Mouse (Mus musculus) neural tube, embryonic 12.5 days (tissue): Measurements from ENCODE around the gene Adsl. TPM values are rescaled to one million over a fixed set of nuclear protein-coding genes. Genes with fewer than 3 reads are reported as not detected.
"Not testable (repeated sequence)": the region's sequence is repeated elsewhere in the genome, so short reads cannot be mapped to it uniquely, and the experiment has no call there.

Source experiments
- ATAC-seq: fragments of 200-750 bp; cut with Nextera tagmentation; 2 replicates; pipeline ENCODE4 v1.8.0; 2017; ENCODE audit warnings: low read depth, mild to moderate bottlenecking, moderate TSS enrichment, moderate library complexity; ENCODE audit not compliant: low FRiP score
- H3K27ac ChIP-seq: fragments of 300-500 bp; sonication (generic); 2 replicates; pipeline ENCODE4 v1.5.1; 2016
- H3K27me3 ChIP-seq: fragments of 300-500 bp; sonication (generic); replicated peaks from 2 replicates; pipeline ENCODE4 v1.6.1; 2016; ENCODE audit warnings: mild to moderate bottlenecking
- H3K36me3 ChIP-seq: fragments of 300-500 bp; sonication (generic); 2 replicates; pipeline ENCODE4 v1.6.1; 2016; ENCODE audit warnings: mild to moderate bottlenecking
- H3K4me1 ChIP-seq: fragments of 300-500 bp; sonication (generic); 2 replicates; pipeline ENCODE4 v1.6.1; 2016
- H3K4me2 ChIP-seq: fragments of 300-500 bp; sonication (generic); replicated peaks from 2 replicates; pipeline ENCODE4 v1.6.1; 2016; ENCODE audit warnings: mild to moderate bottlenecking
- H3K4me3 ChIP-seq: fragments of 300-500 bp; sonication (generic); 2 replicates; pipeline ENCODE4 v1.5.1; 2016
- H3K9ac ChIP-seq: fragments of 300-500 bp; sonication (generic); 2 replicates; pipeline ENCODE4 v1.6.1; 2016; ENCODE audit warnings: mild to moderate bottlenecking
- H3K9me3 ChIP-seq: fragments of 300-500 bp; sonication (generic); 2 replicates; pipeline ENCODE4 v1.6.1; 2016; ENCODE audit warnings: mild to moderate bottlenecking
- WGBS: fragments of 180-500 bp; shearing (Covaris S2); methylation state at CpG from one replicate; pipeline ENCODE4 v1.1.7; 2016; 5-methylcytosine and 5-hydroxymethylcytosine counted together
- polyA plus RNA-seq: library from polyadenylated mRNA; unstranded; fragments of >200 nt; fragmentation: Nextera tagmentation; extraction: Ambion mirVana; gene quantifications from 2 replicates; pipeline ENCODE4 v1.2.1, GENCODE M21; 2016

Adsl gene
- polyA plus RNA-seq = 115 and 120 TPM in 2 replicates

DNA sequence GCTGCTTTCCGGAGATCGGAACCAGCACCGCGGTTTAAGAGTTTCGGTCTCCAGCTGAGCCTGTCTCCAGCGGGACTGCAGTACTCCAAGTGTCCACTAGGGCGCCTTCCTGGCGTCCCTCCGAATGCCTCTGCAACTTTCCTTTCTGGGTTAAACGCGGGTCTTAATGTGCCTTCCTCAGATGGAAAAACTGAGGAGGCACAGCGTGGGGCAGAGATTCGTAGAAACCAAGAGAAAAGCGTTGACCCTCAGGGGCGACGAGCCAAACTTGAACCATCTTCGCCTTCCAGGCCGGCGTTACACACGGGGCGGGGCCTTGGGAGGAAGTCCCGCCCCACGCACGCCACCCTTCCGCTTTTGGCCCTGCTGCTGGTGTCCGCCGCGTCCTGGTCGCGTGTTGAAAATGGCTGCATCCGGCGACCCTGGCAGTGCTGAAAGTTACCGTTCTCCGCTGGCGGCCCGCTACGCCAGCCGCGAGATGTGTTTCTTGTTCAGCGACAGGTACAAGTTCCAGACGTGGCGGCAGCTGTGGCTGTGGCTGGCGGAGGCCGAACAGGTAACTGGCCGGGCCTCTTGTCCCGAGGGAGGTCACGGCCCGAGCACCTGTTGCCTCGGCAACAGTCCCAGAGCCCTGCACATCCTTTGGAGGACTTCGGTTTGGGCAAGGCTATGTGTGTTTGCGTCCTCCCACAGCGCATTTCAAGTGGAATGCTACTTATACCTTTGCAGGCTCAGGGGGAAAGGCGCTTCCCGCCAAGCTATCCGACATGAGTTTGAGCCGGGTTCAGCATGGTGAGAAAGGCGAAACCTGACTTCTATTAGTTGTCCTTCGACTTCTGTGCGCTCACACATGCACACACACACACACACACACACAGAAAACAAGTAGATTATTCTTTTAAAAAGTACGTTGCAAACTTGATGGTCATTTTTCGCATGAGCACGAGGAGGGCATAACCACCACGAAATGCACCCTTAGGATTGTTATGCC lies at the start of gene Adsl:
Gene Adsl (plus strand): TSS at position 346 of the 991 bp plus-strand sequence.
- Histone ChIP-seq H3K9me3 (no peaks in the 10 kb centered on the region), H3K9ac (peak within 1 kb of the TSS; percentile 75), H3K36me3 (peaks cover 17% of the 10 kb centered on the region), H3K4me1 (peaks cover 11% of the 10 kb centered on the region), H3K4me3 (peak within 1 kb of the TSS; percentile 86), H3K4me2 (peak within 1 kb of the TSS; percentile 75), H3K27ac (no peak within 1 kb of the TSS), H3K27me3 (no peaks in the 10 kb centered on the region)
- ATAC-seq = peak; percentile 93
- under 1% methylated on average over 63 of the region's 63 CpGs for WGBS

DNA sequence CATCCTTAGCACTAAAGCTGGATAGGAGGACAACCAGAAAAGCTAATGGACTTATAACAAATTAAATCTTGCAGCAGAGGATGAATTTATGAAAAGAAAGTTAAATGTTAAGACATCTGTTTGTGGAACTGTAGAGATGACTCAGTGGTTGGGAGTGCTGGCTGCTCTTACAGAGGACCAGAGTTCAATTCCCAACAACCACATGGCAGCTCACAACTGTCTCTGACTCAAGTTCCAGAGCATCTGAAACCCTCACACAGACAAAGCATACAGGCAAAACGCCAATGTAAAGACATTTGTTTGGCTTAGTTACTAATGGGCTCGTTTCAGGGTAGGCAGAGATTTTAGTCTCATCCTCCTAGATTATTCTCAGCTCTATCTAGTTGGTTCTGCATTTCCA lies 48.5 kb upstream of the Adsl start:
- WGBS = 88% methylated on average over 2 of the region's 2 CpGs
- ATAC-seq = no peak
- Histone ChIP-seq H3K27me3 (no peaks in the 10 kb centered on the region), H3K9ac (no peak overlapping the region), H3K36me3 (peaks cover 91% of the 10 kb centered on the region), H3K9me3 (no peaks in the 10 kb centered on the region), H3K4me3 (no peak overlapping the region), H3K27ac (no peak overlapping the region), H3K4me2 (no peak overlapping the region), H3K4me1 (no peaks in the 10 kb centered on the region)

DNA sequence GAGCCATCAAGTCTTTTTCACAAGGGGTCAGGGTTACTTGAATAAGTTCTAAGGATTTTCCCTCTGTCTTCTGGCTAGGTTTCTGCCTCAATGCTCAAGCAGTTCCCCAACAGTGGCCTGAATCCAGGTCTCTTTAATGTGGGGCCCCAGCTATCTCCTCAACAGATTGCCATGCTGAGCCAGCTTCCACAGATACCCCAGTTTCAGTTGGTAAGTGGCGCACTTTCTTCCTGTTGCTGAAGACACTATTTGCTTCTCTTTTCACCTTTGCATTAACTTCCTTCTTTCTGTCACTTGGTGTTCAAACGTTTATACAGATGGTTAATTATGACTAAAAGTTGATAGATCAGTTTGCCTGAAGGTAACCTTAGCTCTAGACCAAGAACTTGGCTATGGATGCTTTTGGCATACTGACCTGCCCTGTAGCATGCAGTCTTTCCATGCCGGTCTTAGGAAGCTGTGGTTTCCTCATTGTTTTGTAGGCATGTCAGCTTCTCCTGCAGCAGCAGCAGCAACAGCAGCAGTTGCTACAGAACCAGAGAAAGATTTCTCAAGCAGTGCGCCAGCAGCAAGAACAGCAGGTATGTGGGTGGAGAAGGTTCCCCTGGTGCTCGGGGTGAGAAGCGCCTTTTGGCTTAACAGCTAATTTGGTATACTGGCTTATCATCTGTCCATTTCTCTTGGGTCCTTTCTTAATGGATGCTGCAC lies 46.3 kb upstream of the Adsl start:
- no peak overlapping the region for H3K9ac ChIP-seq
- no peak for ATAC-seq
- peaks cover 91% of the 10 kb centered on the region for H3K36me3 ChIP-seq
- no peak overlapping the region for H3K4me2 ChIP-seq
- H3K27ac ChIP-seq = no peak overlapping the region
- no peak overlapping the region for H3K4me3 ChIP-seq
- WGBS = 96% methylated on average over 6 of the region's 6 CpGs
- H3K4me1 ChIP-seq = no peaks in the 10 kb centered on the region
- no peaks in the 10 kb centered on the region for H3K27me3 ChIP-seq
- no peaks in the 10 kb centered on the region for H3K9me3 ChIP-seq

DNA sequence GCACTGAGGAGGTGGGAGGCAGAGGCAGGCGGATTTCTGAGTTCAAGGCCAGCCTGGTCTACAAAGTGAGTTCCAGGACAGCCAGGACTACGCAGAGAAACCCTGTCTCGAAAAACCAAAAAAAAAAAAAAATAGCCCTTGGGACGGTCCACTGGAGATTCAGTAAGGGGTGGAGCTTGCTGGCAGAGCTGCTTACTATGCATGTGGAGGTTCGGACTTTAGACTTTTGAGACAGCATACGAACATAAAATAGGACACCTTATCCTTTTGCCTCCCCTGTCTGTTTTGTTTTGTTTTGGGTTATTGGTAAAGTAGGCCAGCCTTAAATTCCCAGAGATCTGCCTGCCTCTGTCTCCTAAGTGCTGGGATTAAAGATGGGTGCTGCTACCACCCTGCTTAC lies 43.5 kb upstream of the Adsl start:
- H3K4me3 ChIP-seq, H3K4me2 ChIP-seq, H3K27ac ChIP-seq, H3K4me1 ChIP-seq, H3K9ac ChIP-seq, H3K27me3 ChIP-seq, H3K9me3 ChIP-seq, ATAC-seq: not testable (repeated sequence)
- peaks cover 77% of the 10 kb centered on the region for H3K36me3 ChIP-seq
- 96% methylated on average over 6 of the region's 6 CpGs for WGBS

DNA sequence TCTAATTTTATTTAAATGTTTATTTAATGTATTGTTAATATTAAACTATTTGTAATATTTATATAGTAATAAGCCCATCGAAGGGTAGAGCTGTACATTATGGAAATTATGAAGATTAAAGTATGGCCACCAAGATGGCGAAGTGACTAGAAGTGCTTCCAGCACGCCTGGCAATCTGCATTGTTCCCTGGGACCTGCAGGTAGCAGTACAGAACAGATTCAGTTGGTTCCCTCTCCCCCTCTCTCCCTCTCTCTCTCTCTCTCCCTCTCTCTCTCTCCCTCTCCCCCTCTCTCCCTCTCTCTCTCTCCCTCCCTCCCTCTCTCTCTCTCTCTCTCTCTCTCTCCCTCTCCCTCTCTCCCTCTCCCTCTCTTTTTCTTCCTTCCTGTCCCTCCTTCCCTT lies 38.1 kb upstream of the Adsl start:
- Histone ChIP-seq H3K4me2 (no peak overlapping the region), H3K4me3 (no peak overlapping the region), H3K27ac (no peak overlapping the region), H3K9ac (no peak overlapping the region), H3K9me3 (no peaks in the 10 kb centered on the region), H3K4me1 (no peaks in the 10 kb centered on the region), H3K27me3 (no peaks in the 10 kb centered on the region), H3K36me3 (peaks cover 71% of the 10 kb centered on the region)
- 94% methylated on average over 3 of the region's 3 CpGs for WGBS
- no peak for ATAC-seq

DNA sequence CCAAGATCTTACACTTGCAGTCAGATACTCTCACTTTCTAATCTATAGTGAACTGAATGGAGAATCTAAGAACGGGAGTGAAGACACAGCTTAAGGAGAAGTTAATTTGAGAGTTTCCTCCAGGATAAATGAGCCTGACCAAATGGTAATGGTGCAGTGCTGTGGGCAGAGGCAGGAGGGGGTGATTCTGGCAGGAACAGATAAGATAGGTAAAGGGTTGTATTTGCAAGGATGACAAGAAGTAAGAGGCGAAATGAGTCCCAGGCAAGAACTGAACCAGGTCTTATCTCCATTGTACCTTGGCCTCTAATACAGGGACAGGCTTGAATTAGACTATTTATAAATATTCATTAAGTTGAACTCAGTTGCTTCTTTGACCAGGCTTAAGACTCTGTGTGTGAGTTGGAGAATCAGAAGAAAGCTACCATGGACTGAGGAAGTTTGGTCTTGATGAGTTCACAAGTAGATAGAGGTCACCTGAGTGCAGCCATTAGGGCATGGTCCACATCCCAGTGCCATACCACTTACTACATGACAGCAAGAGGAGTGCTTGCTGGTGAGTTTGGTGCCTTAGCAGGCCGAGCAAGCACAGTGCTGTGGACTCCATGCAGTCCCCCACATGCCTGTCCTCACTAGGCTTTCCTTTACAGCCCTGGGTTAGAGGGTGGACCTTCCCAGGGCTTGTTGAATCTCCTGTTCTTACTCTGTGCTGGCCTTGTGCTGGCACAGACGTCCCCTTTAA lies 37.3 kb upstream of the Adsl start:
- no peak for ATAC-seq
- H3K9me3 ChIP-seq = no peaks in the 10 kb centered on the region
- no peak overlapping the region for H3K4me2 ChIP-seq
- no peak overlapping the region for H3K4me3 ChIP-seq
- no peak overlapping the region for H3K9ac ChIP-seq
- no peaks in the 10 kb centered on the region for H3K27me3 ChIP-seq
- no peak overlapping the region for H3K27ac ChIP-seq
- no peaks in the 10 kb centered on the region for H3K4me1 ChIP-seq
- WGBS = 92% methylated on average over 4 of the region's 4 CpGs
- H3K36me3 ChIP-seq = peaks cover 67% of the 10 kb centered on the region

DNA sequence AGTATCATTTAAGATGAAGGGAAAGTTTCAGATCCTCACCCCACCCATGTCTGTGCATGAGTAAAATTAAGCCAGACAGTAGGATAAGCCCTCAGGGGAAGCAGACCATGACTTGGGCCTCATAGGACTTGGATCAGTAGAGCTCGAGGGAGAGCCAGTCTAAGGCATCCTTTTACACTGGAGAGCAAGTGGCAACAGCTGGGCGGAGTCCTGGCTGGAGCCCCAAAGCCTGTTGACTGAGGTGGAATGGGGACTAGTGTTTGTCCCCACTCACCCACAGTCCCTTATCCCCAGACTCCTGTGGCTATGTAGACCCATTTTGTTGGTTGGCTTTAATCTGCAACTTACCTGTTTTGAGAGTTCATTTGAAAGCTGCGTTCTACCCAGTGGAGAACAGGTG lies 36.1 kb upstream of the Adsl start:
- Histone ChIP-seq H3K4me1 (no peaks in the 10 kb centered on the region), H3K36me3 (peaks cover 67% of the 10 kb centered on the region), H3K9me3 (no peaks in the 10 kb centered on the region), H3K4me2 (no peak overlapping the region), H3K27me3 (no peaks in the 10 kb centered on the region), H3K4me3 (no peak overlapping the region), H3K9ac (no peak overlapping the region), H3K27ac (no peak overlapping the region)
- no peak for ATAC-seq
- WGBS = 89% methylated on average over 3 of the region's 3 CpGs

DNA sequence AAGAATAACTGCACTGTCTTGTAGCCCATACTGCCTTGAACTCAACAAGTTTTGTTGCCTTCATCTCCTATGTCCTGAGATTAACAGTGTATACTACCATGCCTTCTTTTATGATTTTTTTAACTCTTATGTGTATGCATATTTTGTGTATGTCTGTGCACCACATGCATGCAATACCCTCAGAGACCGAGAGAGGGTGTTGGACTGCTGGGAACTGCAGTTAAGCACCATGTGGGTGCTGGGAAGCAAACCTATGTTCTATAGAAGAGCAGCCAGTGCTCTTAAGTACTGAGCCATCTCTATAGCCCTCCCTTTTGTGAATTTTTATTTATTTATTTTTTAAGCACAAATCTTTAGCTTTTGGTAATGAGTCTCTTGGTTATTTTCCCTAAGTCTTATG lies 34.5 kb upstream of the Adsl start:
- H3K4me2 ChIP-seq = no peak overlapping the region
- H3K27me3 ChIP-seq = no peaks in the 10 kb centered on the region
- H3K4me3 ChIP-seq = no peak overlapping the region
- H3K36me3 ChIP-seq = peaks cover 71% of the 10 kb centered on the region
- no peak overlapping the region for H3K27ac ChIP-seq
- no peak for ATAC-seq
- no peaks in the 10 kb centered on the region for H3K4me1 ChIP-seq
- H3K9ac ChIP-seq = no peak overlapping the region
- H3K9me3 ChIP-seq = no peaks in the 10 kb centered on the region
- WGBS = 93% methylated on average over 1 of the region's 1 CpGs

DNA sequence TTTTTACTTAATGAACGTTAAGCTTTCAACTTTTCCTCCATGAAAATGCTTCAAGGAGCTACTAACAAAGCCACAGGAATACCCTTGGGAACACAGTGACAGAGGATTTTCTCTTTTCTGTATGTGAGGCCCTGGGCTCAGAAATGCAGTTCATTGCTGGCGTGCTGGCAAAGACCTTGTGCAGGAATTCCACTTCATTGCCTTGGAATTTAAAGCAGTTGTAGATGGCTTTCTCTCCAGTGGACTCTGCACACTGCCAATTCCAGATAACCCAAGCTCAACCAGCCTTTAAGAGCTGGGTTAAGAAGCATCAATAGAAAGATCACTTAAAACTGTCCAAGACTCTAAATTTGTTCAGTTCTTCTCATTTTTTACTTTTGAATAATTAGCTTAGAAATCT lies 32.4 kb upstream of the Adsl start:
- no peak overlapping the region for H3K27ac ChIP-seq
- no peaks in the 10 kb centered on the region for H3K9me3 ChIP-seq
- 86% methylated on average over 2 of the region's 2 CpGs for WGBS
- no peaks in the 10 kb centered on the region for H3K4me1 ChIP-seq
- H3K9ac ChIP-seq = no peak overlapping the region
- H3K36me3 ChIP-seq = peaks cover 79% of the 10 kb centered on the region
- no peak overlapping the region for H3K4me2 ChIP-seq
- H3K27me3 ChIP-seq = no peaks in the 10 kb centered on the region
- no peak overlapping the region for H3K4me3 ChIP-seq
- ATAC-seq = no peak

DNA sequence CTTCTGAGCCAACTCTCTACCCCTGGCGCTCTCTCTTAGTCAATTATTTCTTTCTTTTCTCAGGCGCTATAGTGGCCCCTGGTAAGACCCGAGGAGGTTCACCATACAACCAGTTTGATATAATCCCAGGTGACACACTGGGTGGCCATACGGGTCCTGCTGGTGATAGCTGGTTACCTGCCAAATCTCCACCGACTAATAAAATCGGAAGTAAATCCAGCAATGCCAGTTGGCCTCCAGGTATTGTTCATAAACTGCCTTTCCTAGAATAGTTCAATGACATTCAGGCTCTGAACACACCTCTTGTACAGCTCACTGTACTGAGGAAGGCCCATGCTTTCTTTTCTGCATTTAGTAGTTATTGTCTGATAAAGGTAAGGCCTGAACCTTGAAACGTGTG lies 31.7 kb upstream of the Adsl start:
- 96% methylated on average over 7 of the region's 7 CpGs for WGBS
- Histone ChIP-seq H3K27me3 (no peaks in the 10 kb centered on the region), H3K9me3 (no peaks in the 10 kb centered on the region), H3K36me3 (peaks cover 78% of the 10 kb centered on the region), H3K9ac (no peak overlapping the region), H3K4me3 (no peak overlapping the region), H3K4me2 (no peak overlapping the region), H3K27ac (no peak overlapping the region), H3K4me1 (no peaks in the 10 kb centered on the region)
- no peak for ATAC-seq

DNA sequence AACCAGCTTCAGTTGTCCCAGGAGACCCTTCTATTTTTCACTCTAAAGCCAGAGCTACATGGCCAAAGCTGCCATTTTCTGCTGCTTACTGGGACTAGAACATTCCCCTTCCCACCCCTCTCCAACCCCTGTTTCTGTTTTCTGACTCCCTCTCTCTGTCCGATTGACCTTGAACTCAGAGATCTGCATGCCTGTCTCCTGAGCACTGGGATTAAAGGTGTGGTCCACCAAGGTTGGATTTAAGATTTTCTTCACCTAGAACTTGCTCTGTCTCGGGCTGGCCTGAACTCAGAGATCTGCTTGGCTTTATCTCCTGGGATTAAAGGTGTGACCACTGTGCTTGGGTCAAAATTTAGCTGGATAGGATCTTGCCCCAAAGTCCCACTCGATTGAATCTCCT lies 27.9 kb upstream of the Adsl start:
- WGBS = 96% methylated on average over 3 of the region's 3 CpGs
- H3K27ac ChIP-seq = no peak overlapping the region

DNA sequence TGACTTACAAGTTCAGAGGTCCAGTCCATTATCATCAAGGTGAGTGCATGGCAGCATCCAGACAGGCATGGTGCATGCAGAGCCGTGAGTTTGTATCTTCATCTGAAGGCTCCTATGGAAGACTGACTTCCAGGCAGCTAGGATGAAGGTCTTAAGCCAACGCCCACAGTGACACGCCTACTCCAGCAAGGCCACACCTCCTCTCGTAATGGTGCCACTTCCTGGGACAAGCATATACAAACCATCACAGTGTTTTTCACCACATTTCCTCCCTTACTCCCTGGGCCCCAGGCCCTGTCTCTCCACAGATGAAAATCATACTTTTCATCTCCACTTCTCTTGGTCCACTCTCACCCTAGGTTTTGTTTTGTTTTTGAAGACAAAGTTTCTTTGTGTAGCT lies 26.5 kb upstream of the Adsl start:
- Histone ChIP-seq H3K27me3 (no peaks in the 10 kb centered on the region), H3K4me3 (no peak overlapping the region), H3K9me3 (no peaks in the 10 kb centered on the region), H3K27ac (no peak overlapping the region), H3K9ac (no peak overlapping the region), H3K4me1 (no peaks in the 10 kb centered on the region), H3K4me2 (no peak overlapping the region), H3K36me3 (peaks cover 76% of the 10 kb centered on the region)
- ATAC-seq = no peak
- 80% methylated on average over 4 of the region's 4 CpGs for WGBS

More for the DNA sequence above, 27.9 kb upstream of the Adsl start:
- Histone ChIP-seq H3K27me3 (no peaks in the 10 kb centered on the region), H3K9me3 (no peaks in the 10 kb centered on the region), H3K4me1 (no peaks in the 10 kb centered on the region), H3K4me2 (no peak overlapping the region), H3K36me3 (peaks cover 76% of the 10 kb centered on the region), H3K4me3 (no peak overlapping the region), H3K9ac (no peak overlapping the region)
- no peak for ATAC-seq
